Mouse (Mus musculus) liver, postnatal 0 days (tissue): ENCODE measurements around the gene Nip7.

Experiments
- CTCF ChIP-seq: sonication (generic); IDR thresholded peaks from 2 replicates; pipeline ENCODE4 v1.5.1; 2016; ENCODE audit warnings: antibody characterized with exemption, low read depth
- EP300 ChIP-seq: IDR thresholded peaks from 2 replicates; pipeline ENCODE4 v1.6.1; 2016; ENCODE audit warnings: antibody characterized with exemption, low read depth, mild to moderate bottlenecking

DNA sequence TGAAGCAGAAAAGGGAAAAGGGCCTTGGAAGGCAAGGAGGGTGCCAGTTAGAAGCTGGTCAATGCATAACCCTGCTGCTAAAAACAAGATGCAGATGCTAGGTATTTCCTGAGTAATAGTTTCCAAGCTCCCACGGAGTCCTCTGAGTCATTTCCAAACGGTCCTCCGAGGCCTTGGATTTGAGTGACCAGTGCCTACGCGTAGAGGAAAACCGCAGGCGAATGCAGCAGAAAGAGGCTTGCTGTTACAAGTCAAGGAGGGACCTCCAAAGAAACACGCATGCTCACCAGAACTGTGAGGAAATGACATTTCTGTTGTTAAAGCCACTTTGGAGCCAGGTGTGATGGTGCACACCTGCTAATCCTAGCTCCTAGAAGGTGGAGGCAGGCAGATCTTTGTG is 33.2 kb upstream of the Nip7 start:
- TF ChIP-seq CTCF (no peak), EP300 (no peak)
